Mouse (Mus musculus) liver, postnatal 0 days (tissue): Measurements from ENCODE around the gene Muc4.

ENCODE experiments used
- CTCF ChIP-seq: sonication (generic); IDR thresholded peaks from 2 replicates; pipeline ENCODE4 v1.5.1; 2016; ENCODE audit warnings: antibody characterized with exemption, low read depth
- EP300 ChIP-seq: IDR thresholded peaks from 2 replicates; pipeline ENCODE4 v1.6.1; 2016; ENCODE audit warnings: antibody characterized with exemption, low read depth, mild to moderate bottlenecking

DNA sequence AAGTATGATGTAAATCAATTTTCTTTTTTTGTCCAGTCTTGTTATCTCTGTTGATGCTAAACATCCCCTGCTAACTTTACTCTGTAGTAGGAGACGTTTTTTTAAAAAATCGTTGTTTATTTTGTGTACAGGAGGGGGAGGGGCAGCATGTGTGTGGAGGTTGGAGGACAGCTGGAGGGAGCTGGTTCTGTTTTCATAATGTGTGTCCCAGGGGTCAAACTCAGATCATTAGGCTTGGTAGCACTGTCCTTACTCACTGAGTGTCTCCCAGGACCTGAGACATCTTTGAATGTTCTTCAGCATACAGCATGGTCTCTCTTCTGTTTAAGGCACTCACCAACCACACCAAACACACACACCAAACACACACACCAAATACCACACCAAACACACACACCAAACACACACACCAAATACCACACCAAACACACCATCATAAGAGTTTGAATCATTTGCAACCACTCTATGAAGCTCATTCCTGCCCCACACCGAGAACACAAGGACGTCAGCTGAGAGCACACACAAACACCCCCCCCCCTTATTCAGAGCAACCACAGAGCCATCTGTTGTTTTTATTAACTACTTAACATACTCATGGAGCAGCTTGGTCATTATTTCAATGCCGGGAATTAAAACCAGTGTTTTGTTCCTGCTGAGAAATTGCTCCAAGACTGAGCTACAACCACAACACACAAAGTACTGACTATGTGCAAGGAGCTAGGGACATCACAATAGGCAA lies 47.8 kb downstream of the Muc4 start:
- TF ChIP-seq CTCF (no peak), EP300 (no peak)
